Mouse (Mus musculus) lung, adult 2 months (tissue): ENCODE measurements around the gene Zic5. TPM values are rescaled to one million over a fixed set of nuclear protein-coding genes. Genes with fewer than 3 reads are reported as not detected.
"Not testable (repeated sequence)": the region's sequence is repeated elsewhere in the genome, so short reads cannot be mapped to it uniquely, and the experiment has no call there.

Source experiments
- DNase-seq: peaks from one replicate; pipeline ENCODE4 v3.0.0; 2022
- H3K4me1 ChIP-seq: fragments of 200-500 bp; 2 replicates; pipeline ENCODE4 v1.6.1; 2011; ENCODE audit warnings: low read length; ENCODE audit not compliant: control insufficient read depth, insufficient read depth
- H3K4me3 ChIP-seq: fragments of 200-500 bp; replicated peaks from 2 replicates; pipeline ENCODE3; 2011; ENCODE audit warnings: low read depth, mild to moderate bottlenecking, control low read depth, low read length; ENCODE audit errors: extremely low read depth
- CTCF ChIP-seq: fragments of 200-500 bp; IDR thresholded peaks from 2 replicates; pipeline ENCODE4 v1.5.1; 2011; ENCODE audit warnings: mild to moderate bottlenecking, low read length, control low read depth; ENCODE audit not compliant: insufficient read depth
- POLR2A ChIP-seq: fragments of 200-500 bp; IDR thresholded peaks from 2 replicates; pipeline ENCODE4 v1.6.1; 2011; ENCODE audit warnings: low read depth, mild to moderate bottlenecking, control low read depth, low read length, borderline replicate concordance; ENCODE audit errors: extremely low read depth
- WGBS: fragments of 180-500 bp; shearing (Covaris S2); methylation state at CpG from one replicate; pipeline ENCODE4 v1.1.7; 2018; 5-methylcytosine and 5-hydroxymethylcytosine counted together
- polyA plus RNA-seq: library from polyadenylated mRNA; depleted of rRNA; stranded (reverse); fragments of >200 nt; gene quantifications from 2 replicates; pipeline ENCODE4 v1.2.3, GENCODE M21; 2012

Gene Zic5
- polyA plus RNA-seq, 1 experiment, result not detected

DNA sequence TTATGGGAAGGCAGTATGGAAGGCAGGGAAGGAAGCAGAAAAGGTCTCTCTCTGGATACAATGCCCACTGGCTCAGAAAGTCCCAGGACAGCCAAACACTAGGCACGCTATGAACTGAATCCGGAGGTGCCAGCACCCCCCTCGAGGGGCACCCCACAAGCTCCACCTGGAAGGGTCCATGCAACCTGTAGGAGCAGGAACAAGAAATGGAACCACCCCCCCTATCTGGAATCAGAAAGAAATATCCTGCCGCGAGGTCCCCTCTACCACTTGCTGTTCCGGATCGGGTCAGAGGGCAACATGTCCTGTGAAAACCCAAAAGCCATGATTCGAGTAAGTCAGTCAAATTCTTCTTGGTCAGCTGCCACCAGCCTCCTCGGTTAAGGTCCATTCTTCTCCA lies 3.5 kb downstream of the Zic5 start:
- Histone ChIP-seq H3K4me3 (no peak overlapping the region), H3K4me1 (peaks cover 5% of the 10 kb centered on the region; the same call in 1 of the 2 replicates)
- TF ChIP-seq POLR2A (no peak), CTCF (no peak)
- DNase-seq, result no peak
- WGBS, result 43% methylated on average over 9 of the region's 9 CpGs

DNA sequence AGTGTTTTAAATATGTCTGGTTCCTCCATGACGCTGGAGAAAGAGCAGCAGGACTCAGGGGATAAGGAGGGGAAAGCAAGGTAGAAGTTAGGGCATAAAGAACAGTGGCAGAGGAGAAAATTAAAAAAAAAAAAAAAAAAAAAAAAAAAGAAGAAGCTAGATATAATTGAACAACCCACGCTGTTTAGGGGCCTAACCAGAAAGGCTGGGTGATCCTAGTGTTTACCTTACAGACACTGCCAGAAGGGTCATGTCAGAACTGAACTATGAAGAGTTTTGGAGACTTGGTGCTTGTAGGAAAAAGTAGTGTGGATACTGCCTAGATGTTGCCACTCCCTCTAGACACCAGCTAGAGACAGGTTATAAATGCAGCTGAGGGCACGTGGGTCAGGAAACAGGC lies 4.0 kb downstream of the Zic5 start:
- 73% methylated on average over 3 of the region's 3 CpGs for WGBS

DNA sequence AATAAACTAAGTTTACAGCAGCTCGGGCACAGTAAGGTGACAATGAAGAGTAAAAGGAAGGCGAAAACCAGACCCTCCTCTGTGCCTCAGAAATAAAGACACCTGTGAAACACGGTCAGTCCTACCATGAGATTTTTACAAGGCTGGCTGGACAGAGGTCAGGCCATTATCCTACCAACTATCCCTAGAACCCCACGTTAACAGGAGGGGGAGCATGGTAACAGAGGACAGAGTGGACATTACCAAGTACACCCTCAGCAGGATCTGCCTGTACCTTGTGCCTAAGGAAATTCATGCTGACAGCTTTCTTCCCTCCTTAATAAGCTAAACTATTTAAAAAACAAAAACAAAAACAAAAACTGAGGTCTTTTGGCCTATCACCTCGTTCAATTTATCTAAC lies 5.3 kb downstream of the Zic5 start:
- TF ChIP-seq CTCF, result no peak
- no peak for TF ChIP-seq POLR2A
- no peak for DNase-seq
- no peak overlapping the region for H3K4me3 ChIP-seq
- peaks cover 2% of the 10 kb centered on the region; the same call in 1 of the 2 replicates for H3K4me1 ChIP-seq
- 59% methylated on average over 5 of the region's 5 CpGs for WGBS

More for the DNA sequence above, 4.0 kb downstream of the Zic5 start:
- no peak overlapping the region for H3K4me3 ChIP-seq
- H3K4me1 ChIP-seq, result peaks cover 5% of the 10 kb centered on the region; the same call in 1 of the 2 replicates
- TF ChIP-seq CTCF (no peak), POLR2A (no peak)
- DNase-seq, result no peak

DNA sequence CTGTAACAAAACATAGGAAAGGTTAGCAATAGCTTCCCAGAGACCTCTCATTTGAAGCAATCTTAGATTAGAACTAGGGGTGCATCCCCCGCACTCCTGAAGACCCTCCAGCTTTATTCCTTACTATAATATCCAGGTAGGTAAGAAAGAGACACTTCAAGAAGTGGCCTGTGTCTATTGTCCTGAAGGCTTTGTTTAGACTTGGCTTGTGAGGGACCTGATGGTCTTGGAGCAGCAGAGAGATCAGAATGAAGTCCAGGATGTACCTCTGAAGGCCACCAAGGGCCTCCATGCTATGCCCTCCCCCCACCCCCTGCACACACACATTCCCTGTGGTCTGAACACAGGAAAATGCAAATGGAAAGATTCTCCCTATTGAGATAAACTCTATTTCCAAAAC lies 5.7 kb downstream of the Zic5 start:
- no peak for TF ChIP-seq POLR2A
- TF ChIP-seq CTCF, result no peak
- Histone ChIP-seq H3K4me3 (no peak overlapping the region), H3K4me1 (peaks cover 2% of the 10 kb centered on the region; the same call in 1 of the 2 replicates)
- WGBS, result 90% methylated on average over 1 of the region's 1 CpGs
- DNase-seq, result no peak

DNA sequence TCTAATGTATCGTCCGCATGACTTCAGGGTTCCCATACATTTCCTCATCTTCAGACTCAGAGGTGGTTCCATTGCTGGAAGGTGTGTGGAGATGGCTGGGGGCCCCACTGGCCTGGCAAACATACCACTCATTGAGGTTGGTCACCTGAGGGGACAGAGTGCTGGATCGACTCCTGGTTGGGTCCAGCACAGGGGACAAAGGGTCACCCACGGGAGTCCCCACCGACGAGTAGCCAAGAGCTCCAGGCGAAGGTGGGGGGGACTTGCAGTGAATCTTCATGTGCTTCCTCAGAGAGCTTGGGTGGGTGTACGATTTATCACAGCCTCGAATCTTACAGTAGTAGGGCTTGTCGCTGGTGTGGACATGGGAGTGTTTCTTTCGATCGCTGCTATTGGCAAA lies 6.1 kb downstream of the Zic5 start:
- not testable (repeated sequence) for DNase-seq
- 83% methylated on average over 12 of the region's 12 CpGs for WGBS

DNA sequence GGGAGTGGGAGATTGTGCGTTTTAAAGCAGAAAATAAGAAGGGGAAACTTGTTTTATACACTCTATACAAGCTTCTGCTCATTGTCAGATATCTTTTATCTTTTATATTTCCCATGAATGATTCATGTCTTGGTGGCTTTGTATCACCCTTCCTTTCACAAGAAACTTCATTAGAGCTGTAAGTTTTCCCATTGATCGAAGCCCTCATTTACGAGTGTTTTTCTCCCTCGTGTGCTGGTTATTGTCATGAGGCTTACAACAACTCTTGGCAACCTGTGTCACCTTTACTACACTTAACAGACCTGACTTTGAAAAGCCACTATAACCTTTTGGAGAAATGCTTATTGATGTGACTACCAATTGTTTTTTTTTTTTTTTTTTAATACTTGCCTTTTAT lies 9.9 kb downstream of the Zic5 start:
- WGBS, result 83% methylated on average over 4 of the region's 4 CpGs
- H3K4me3 ChIP-seq, result no peak overlapping the region
- H3K4me1 ChIP-seq, result no peaks in the 10 kb centered on the region; the same call in 1 of the 2 replicates
- no peak for TF ChIP-seq CTCF
- no peak for TF ChIP-seq POLR2A
- DNase-seq, result no peak

More for the DNA sequence above, 6.1 kb downstream of the Zic5 start:
- H3K4me3 ChIP-seq, H3K4me1 ChIP-seq: not testable (repeated sequence)

DNA sequence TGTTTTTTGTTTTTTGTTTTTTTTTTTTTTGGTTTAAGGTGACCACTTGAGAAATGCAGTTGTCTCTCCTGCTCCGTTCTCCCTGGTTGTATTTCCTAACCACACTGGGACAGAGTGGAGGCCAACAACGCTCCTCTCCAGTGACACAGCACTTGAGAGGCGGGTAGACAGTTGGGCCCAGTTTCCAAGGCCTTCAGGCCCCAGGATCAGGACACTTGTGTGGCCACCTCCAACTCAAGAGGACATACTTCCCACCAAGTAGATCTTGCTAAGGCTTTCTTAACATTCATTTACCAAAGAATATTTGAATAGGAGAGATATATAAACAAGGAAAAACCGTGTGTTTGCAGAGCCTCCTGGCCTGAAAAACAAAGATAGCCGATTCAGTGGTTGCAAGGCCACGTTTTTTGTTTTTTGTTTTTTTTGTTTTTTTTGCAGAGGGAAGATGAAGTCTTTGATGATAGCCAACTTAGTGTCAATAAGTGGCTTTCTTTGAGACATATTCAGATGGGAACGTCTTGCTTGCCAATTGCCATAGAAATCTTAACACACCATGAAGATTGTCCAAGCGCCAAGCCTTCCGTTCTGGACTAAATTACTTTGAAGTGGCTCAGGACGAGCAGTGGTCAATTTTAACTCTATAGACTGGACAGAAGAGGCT lies 10.4 kb downstream of the Zic5 start:
- 78% methylated on average over 10 of the region's 10 CpGs for WGBS
- TF ChIP-seq CTCF (no peak), POLR2A (no peak)
- no peak for DNase-seq

DNA sequence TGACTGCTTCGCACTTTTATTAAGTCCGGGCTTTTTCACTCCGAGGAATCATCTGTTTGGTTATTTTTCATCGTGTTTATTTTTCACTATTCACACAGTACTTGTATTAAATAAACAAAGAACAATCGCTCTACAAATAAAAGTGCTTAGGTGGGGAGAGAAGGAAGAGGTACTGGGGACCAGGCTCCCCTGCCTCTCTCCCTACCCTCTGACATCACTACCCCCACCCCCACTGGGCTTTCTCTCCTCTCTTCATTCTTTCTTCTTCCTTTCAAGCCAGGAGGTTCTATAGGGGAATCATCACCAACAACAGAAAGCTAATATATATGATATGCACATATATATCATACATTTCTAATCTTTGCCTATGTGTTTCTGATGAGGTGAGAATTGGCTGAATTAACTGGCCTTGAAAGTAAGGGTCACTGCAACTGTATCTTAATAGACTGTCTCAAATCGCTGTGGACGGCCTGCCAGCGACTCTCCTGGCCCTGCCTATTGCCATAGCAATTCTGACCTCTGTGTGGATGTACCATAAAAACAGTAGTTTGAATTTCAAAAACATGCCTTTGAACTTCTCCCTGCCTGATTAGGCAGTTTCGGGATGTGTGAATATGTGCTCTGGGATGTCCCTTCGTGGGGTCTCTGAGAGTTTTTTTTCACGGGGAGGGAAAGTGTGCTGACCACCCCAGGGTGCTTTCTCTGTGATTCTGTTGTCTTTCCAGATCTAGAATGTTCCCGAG lies 11.3 kb downstream of the Zic5 start:
- DNase-seq, result no peak
- 27% methylated on average over 12 of the region's 12 CpGs for WGBS
- no peak overlapping the region for H3K4me3 ChIP-seq
- no peak for TF ChIP-seq POLR2A
- TF ChIP-seq CTCF, result no peak
- peaks cover 2% of the 10 kb centered on the region; the same call in 1 of the 2 replicates for H3K4me1 ChIP-seq

More for the DNA sequence above, 10.4 kb downstream of the Zic5 start:
- Histone ChIP-seq H3K4me3 (no peak overlapping the region), H3K4me1 (peaks cover 2% of the 10 kb centered on the region; the same call in 1 of the 2 replicates)

DNA sequence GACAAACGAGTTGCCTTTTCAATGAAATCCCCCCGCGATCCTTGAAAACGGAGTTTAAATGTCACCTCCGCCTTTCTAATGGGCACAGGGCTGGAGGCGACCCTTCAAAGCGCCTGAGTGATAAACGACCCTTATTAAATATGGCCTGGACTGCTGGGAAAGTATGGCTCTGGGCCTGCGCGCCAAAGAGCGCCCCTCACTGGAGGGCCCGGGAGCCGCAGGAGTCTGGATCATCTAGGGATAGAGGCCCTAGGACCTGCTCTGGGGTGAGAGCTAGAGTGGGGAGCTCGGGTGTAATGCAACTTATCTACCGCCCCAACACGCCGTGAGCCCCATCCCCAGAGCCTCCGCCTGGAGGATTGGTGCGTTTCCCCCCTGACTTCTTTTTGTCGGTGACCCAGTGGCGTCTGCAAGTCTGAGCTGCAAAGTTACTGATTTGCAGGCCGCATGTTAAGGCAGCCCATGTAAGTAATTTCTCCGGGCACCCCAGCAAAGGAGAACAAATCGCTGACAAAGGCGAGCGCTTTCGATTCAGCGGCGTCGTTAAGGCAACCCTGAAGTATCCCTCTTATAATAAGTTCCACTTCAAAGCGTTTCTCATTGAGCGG lies 12.0 kb downstream of the Zic5 start:
- WGBS, result 7% methylated on average over 32 of the region's 32 CpGs
- peak overlapping the region; percentile 10 for H3K4me3 ChIP-seq
- peaks cover 2% of the 10 kb centered on the region; the same call in 1 of the 2 replicates for H3K4me1 ChIP-seq
- TF ChIP-seq POLR2A (no peak), CTCF (no peak)
- peak; percentile 31 for DNase-seq
